ENCODE assay signal across 8 mouse cellular contexts in the genomic region with DNA sequence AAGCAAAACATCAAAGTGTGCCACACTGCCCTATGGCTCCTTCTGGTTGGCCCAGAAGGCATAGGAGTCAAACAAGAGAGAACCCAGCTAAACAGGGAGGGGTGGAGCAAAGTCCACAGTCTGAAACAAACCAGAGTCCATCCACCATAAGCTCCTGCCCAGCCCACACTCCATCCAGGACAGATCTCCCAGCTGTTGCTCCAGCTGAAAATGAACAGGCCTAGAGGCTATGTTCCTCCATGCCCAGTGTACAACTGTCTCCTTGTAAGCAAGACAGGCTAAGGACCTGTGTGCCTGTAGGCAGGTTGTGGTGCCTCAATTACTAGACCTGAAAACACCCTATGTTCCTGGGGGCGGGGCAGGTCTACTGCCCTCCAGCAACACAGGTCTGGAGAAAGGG. TPM values are rescaled to one million over a fixed set of nuclear protein-coding genes. Genes with fewer than 3 reads are reported as not detected.
DNase-seq lines count a peak whose midpoint lies in the region; ATAC-seq lines count a peak whose summit lies in the region.

No protein-coding gene starts in this region.

- peak overlapping the region; percentile 92; the same call in 1 of the 2 replicates for H3K4me2 ChIP-seq in forebrain, embryonic 11.5 days (ENCODE audit: low read depth, low read length, severe bottlenecking)
- H3K4me2 ChIP-seq in kidney, embryonic 16.5 days (replicated peaks; ENCODE audit: low read depth, low read length): peak overlapping the region; percentile 93
- peak overlapping the region; percentile 90 for H3K4me2 ChIP-seq in midbrain, embryonic 14.5 days (ENCODE audit: low read length)

- 91% methylated on average over 1 of the region's 1 CpGs for WGBS in forebrain, embryonic 11.5 days
- 50% methylated on average over 1 of the region's 1 CpGs for WGBS in kidney, embryonic 16.5 days
- WGBS in midbrain, embryonic 14.5 days: 92% methylated on average over 1 of the region's 1 CpGs

- H3K27ac ChIP-seq in forebrain, embryonic 11.5 days (ENCODE audit: low read depth, low read length): no peak overlapping the region
- H3K27ac ChIP-seq in kidney, embryonic 16.5 days (ENCODE audit: low read length): peak overlapping the region; percentile 97
- H3K27ac ChIP-seq in midbrain, embryonic 14.5 days (replicated peaks; ENCODE audit: low read depth, low read length): no peak overlapping the region

- H3K4me1 ChIP-seq in erythroblast, embryonic 14.5 days (ENCODE audit: control insufficient read depth): peaks cover 92% of the 10 kb centered on the region
- H3K4me1 ChIP-seq in forebrain, embryonic 11.5 days (replicated peaks; ENCODE audit: control insufficient read depth, insufficient read depth, low read length): peaks cover 4% of the 10 kb centered on the region; the same call in 1 of the 2 replicates
- H3K4me1 ChIP-seq in kidney, embryonic 16.5 days (ENCODE audit: insufficient read depth, low read length): peaks cover 32% of the 10 kb centered on the region
- peaks cover 9% of the 10 kb centered on the region for H3K4me1 ChIP-seq in midbrain, embryonic 14.5 days (ENCODE audit: control insufficient read depth, insufficient read depth, low read length)

- peak overlapping the region; percentile 90 for H3K4me3 ChIP-seq in erythroblast, embryonic 14.5 days (replicated peaks)
- H3K4me3 ChIP-seq in forebrain, embryonic 11.5 days (ENCODE audit: low read depth, low read length): peak overlapping the region; percentile 78
- peak overlapping the region; percentile 85 for H3K4me3 ChIP-seq in kidney, embryonic 16.5 days (ENCODE audit: low read length)
- peak overlapping the region; percentile 70; the same call in 1 of the 2 replicates for H3K4me3 ChIP-seq in midbrain, embryonic 14.5 days (replicated peaks; ENCODE audit: low read depth, low read length)

- peaks cover 41% of the 10 kb centered on the region for H3K36me3 ChIP-seq in erythroblast, embryonic 14.5 days (ENCODE audit: control insufficient read depth)
- H3K36me3 ChIP-seq in forebrain, embryonic 11.5 days (ENCODE audit: control insufficient read depth, insufficient read depth, low read length): no peaks in the 10 kb centered on the region; the same call in 1 of the 2 replicates
- H3K36me3 ChIP-seq in kidney, embryonic 16.5 days (ENCODE audit: insufficient read depth, low read length): peaks cover 2% of the 10 kb centered on the region; the same call in 1 of the 2 replicates
- no peaks in the 10 kb centered on the region for H3K36me3 ChIP-seq in midbrain, embryonic 14.5 days (ENCODE audit: control insufficient read depth, insufficient read depth, low read length)

- peaks cover 8% of the 10 kb centered on the region for H3K27me3 ChIP-seq in erythroblast, embryonic 14.5 days (ENCODE audit: control insufficient read depth)
- no peaks in the 10 kb centered on the region for H3K27me3 ChIP-seq in forebrain, embryonic 11.5 days (ENCODE audit: control insufficient read depth, insufficient read depth, low read length)
- H3K27me3 ChIP-seq in kidney, embryonic 16.5 days (ENCODE audit: insufficient read depth, low read length): no peaks in the 10 kb centered on the region
- H3K27me3 ChIP-seq in midbrain, embryonic 14.5 days (ENCODE audit: control insufficient read depth, insufficient read depth, low read length): no peaks in the 10 kb centered on the region

- H3K9ac ChIP-seq in forebrain, embryonic 11.5 days (ENCODE audit: low read length): peak overlapping the region; percentile 90
- H3K9ac ChIP-seq in kidney, embryonic 16.5 days (replicated peaks; ENCODE audit: low read length): peak overlapping the region; percentile 82
- H3K9ac ChIP-seq in midbrain, embryonic 14.5 days (replicated peaks; ENCODE audit: low read length): no peak overlapping the region

- DNase-seq in forebrain, embryonic 11.5 days (ENCODE audit: low spot score): no peak
- DNase-seq in midbrain, embryonic 14.5 days: no peak
- no peak for DNase-seq in cerebellum, adult 18-20 months
- no peak for DNase-seq in cerebellum, adult 9-10 months
- DNase-seq in adrenal gland, postnatal 25 days: no peak

- H3K9me3 ChIP-seq in erythroblast, embryonic 14.5 days (ENCODE audit: control insufficient read depth, low read length): peaks cover 2% of the 10 kb centered on the region; the same call in 1 of the 2 replicates
- no peaks in the 10 kb centered on the region for H3K9me3 ChIP-seq in forebrain, embryonic 11.5 days (ENCODE audit: control insufficient read depth, low read length)
- H3K9me3 ChIP-seq in kidney, embryonic 16.5 days (ENCODE audit: low read length): no peaks in the 10 kb centered on the region
- no peaks in the 10 kb centered on the region for H3K9me3 ChIP-seq in midbrain, embryonic 14.5 days (ENCODE audit: control insufficient read depth, low read length)

- no peak for ATAC-seq in erythroblast, adult 5-6 weeks (replicated peaks; ENCODE audit: low FRiP score, poor library complexity, severe bottlenecking)
- ATAC-seq in forebrain, embryonic 11.5 days (replicated peaks; ENCODE audit: low FRiP score): no peak
- no peak for ATAC-seq in kidney, embryonic 16.5 days (ENCODE audit: low FRiP score, low TSS enrichment)
- no peak for ATAC-seq in midbrain, embryonic 14.5 days (ENCODE audit: low FRiP score, low TSS enrichment)

RNA-seq across cellular contexts. Expression of gene Tfap4, which starts 2.6 kb away (rescaled TPM):
- polyA plus RNA-seq in erythroblast, embryonic 14.5 days (2012): 1.0 and 1.3 TPM in 2 replicates
- total RNA-seq in erythroblast, adult 5-6 weeks (2015; ENCODE audit: low replicate concordance): 3.1 and 14.4 TPM in 2 replicates
- 4.6 and 5.9 TPM in 2 replicates for total RNA-seq in erythroblast, adult 5-6 weeks (2017; ENCODE audit: low replicate concordance)
- 27.7 and 28.6 TPM in 2 replicates for polyA plus RNA-seq in forebrain, embryonic 11.5 days (2014; fragmentation: Nextera tagmentation; extraction: Ambion mirVana)
- polyA plus RNA-seq in kidney, embryonic 16.5 days (2015; fragmentation: Nextera tagmentation; extraction: Ambion mirVana): 21.8 and 25.5 TPM in 2 replicates
- 7.2 and 8.9 TPM in 2 replicates for polyA plus RNA-seq in midbrain, embryonic 14.5 days (2014; fragmentation: Nextera tagmentation; extraction: Ambion mirVana)
- 8.3 and 10.4 TPM in 2 replicates for total RNA-seq in adrenal gland, postnatal 25 days (2021)

RNA-seq across cellular contexts. Expression of gene Srl, which starts 15.5 kb away (rescaled TPM):
- polyA plus RNA-seq in erythroblast, embryonic 14.5 days (2012): not detected in 2 replicates
- total RNA-seq in erythroblast, adult 5-6 weeks (2015; ENCODE audit: low replicate concordance): 1.0 and 1.3 TPM in 2 replicates
- 1.3 and 10.3 TPM in 2 replicates for total RNA-seq in erythroblast, adult 5-6 weeks (2017; ENCODE audit: low replicate concordance)
- polyA plus RNA-seq in forebrain, embryonic 11.5 days (2014; fragmentation: Nextera tagmentation; extraction: Ambion mirVana): 23.3 and 23.7 TPM in 2 replicates
- polyA plus RNA-seq in kidney, embryonic 16.5 days (2015; fragmentation: Nextera tagmentation; extraction: Ambion mirVana): 18.2 and 19.2 TPM in 2 replicates
- polyA plus RNA-seq in midbrain, embryonic 14.5 days (2014; fragmentation: Nextera tagmentation; extraction: Ambion mirVana): 17.6 and 25.7 TPM in 2 replicates
- total RNA-seq in adrenal gland, postnatal 25 days (2021): 8.0 and 11.9 TPM in 2 replicates

RNA-seq across cellular contexts. Expression of gene Glis2, which starts 37.4 kb away (rescaled TPM):
- polyA plus RNA-seq in erythroblast, embryonic 14.5 days (2012): 0.01 TPM in 1 of 2 replicates, not detected in the other
- not detected in 2 replicates for total RNA-seq in erythroblast, adult 5-6 weeks (2015; ENCODE audit: low replicate concordance)
- not detected in 2 replicates for total RNA-seq in erythroblast, adult 5-6 weeks (2017; ENCODE audit: low replicate concordance)
- polyA plus RNA-seq in forebrain, embryonic 11.5 days (2014; fragmentation: Nextera tagmentation; extraction: Ambion mirVana): 31.3 and 34.5 TPM in 2 replicates
- polyA plus RNA-seq in kidney, embryonic 16.5 days (2015; fragmentation: Nextera tagmentation; extraction: Ambion mirVana): 43.6 and 53.6 TPM in 2 replicates
- 13.2 and 13.4 TPM in 2 replicates for polyA plus RNA-seq in midbrain, embryonic 14.5 days (2014; fragmentation: Nextera tagmentation; extraction: Ambion mirVana)
- total RNA-seq in adrenal gland, postnatal 25 days (2021): 17.1 and 23.0 TPM in 2 replicates

Comparison
In these comparisons a context has a peak if more than half of its experiments do, and no peak if none do; other contexts are left out.
1. RNA of gene Srl, which starts 15.5 kb away (polyA plus RNA-seq): 17.6 to 25.7 TPM in midbrain, embryonic 14.5 days, 23.3 to 23.7 TPM in forebrain, embryonic 11.5 days and 18.2 to 19.2 TPM in kidney, embryonic 16.5 days; not detected in erythroblast, embryonic 14.5 days; every median in the first group is over 10 times any median in the second.
2. RNA of gene Glis2, which starts 37.4 kb away (polyA plus RNA-seq): 43.6 to 53.6 TPM in kidney, embryonic 16.5 days, 31.3 to 34.5 TPM in forebrain, embryonic 11.5 days and 13.2 to 13.4 TPM in midbrain, embryonic 14.5 days; 0.01 TPM in erythroblast, embryonic 14.5 days; every median in the first group is over 10 times any median in the second.
3. Peak in every context shown above with its lines, with median percentiles within 50 percentile points of each other: H3K4me3 ChIP-seq and H3K4me2 ChIP-seq.